Mouse (Mus musculus) megakaryocyte-erythroid progenitor cell, adult 5-6 weeks (primary cell): ENCODE data around the gene Fermt1. TPM values are rescaled to one million over a fixed set of nuclear protein-coding genes. Genes with fewer than 3 reads are reported as not detected.

Experiments used
- ATAC-seq: replicated peaks from 2 replicates; pipeline ENCODE4 v1.8.0; 2016; ENCODE audit warnings: mild to moderate bottlenecking, inconsistent platforms; ENCODE audit not compliant: severe bottlenecking, poor library complexity, low FRiP score, low TSS enrichment
- total RNA-seq, 2 experiments: library from RNA; stranded (forward) in 1 of 2; stranded (reverse) in 1 of 2; fragments of 200-1000, 215-1000 nt in 1 of 2; fragments of >200 nt in 1 of 2; fragmentation: Nextera tagmentation in 1 of 2; gene quantifications; 2 replicates each; pipeline ENCODE4 v1.2.3; 2014 to 2017

Fermt1 gene
- total RNA-seq, 2 experiments from 2014 or later, result not detected

DNA sequence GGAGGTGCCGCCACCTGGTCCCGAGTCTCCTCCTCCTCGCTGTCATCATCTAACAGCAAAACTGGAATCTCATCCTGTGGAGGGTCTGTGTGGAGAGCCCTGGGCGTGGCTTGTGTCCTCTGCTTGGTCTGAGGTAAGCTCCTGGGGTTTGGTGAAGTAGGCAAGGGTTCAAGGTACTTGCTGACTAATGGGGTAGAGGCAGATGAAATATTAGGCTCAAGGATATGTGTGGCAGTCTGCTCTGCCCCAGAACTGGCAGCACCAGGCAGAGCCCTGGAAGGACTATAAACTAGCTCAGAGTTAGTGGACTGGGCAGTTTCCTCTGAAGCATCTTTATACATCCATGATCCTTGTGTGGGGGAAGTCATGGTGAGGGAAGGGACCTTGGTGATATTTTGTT lies 75.4 kb downstream of the Fermt1 start:
- no peak for ATAC-seq

DNA sequence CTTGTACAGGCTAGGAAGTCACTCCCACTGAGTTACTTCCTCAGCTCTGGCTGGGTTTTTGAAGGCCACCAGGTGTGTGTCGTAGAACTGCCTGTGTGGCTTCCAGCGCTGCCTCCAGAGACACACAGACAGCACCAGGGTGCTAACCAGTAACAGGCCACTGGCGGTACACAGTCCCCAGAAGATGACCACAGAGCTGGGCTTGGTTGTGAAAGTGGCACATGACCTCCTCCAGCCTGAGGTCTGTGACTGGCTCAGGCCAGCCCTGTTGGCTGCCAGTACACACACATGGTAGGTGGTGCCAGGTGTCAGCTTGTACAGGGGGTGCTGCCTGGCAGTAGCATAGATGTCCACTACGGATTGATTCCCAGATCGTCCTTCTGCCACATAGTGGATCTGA lies 76.0 kb downstream of the Fermt1 start:
- ATAC-seq, result no peak

DNA sequence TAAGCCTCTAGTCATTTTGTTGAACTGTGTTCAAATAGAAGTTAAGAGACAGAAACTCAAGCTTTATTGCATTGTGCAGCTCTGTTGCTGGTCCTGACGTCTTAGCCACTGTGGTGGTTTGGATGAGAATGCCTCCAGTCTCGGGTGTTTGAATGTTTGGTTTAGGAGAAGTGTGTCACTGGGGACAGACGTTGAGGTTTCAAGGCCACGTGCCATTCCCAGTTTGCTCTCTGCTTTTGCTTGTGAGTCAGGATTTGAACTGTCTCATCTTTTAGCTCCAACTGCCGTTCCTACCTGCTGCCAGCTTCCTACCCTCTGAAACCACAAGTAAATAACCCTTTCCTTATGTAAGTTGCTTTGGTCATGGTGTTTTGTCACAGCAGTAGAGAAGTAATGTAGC lies 78.2 kb downstream of the Fermt1 start:
- no peak for ATAC-seq

DNA sequence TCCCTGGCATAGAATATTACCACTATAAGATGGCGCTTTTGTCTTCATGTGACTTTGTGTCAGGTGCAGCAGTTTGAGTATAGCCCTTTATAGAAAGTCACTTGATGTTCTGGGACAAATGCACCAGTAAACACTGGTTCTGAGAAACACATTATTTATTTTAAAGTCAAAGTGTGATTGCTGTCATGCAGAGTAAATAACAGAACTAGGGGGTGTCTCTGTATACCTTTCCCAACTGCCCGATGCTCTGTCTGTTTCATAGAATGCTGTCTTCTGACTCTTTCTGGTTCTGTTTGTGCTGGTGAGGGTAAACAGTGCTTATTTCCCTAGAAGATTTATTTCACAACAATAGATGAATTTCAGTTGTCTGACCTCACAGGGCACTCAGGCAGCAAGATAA lies 82.4 kb downstream of the Fermt1 start:
- no peak for ATAC-seq

DNA sequence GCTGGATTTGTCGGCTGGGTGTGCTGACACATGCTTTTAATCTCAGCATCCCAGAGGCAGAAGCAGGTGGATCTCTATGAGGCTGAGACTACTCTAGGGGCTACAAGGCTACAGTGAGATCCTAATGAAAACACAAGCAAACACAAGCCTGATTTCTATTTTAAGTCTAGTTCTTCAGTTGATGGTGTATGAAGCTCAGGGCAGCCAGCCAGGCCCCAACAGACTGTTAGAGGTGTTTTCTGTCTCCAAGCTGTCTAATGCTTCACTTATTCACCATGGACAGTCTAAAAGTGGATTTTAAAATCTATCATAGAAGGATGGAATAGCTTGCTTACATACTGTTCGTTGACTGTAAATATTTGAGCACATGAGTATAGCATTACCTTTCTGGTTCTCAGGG lies 84.2 kb downstream of the Fermt1 start:
- no peak for ATAC-seq

DNA sequence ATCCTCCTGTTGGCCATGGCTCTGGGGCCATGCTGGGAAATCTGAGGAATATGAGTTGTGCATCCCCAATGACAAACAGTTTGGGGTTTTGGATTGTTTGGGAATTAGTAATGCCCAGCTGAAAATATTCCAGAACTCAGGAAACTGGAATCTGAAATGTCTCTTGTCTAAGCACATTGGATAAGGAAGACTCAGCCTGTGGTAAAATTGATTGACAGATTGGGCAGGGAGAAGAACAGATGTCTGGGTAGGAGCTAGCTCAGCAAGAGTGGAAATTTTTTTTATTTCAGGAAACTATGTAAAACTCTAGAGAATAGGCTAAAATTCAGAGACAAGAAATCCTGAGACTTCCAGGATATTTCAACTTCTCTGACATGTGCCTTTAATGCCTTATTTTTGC lies 85.3 kb downstream of the Fermt1 start:
- no peak for ATAC-seq

DNA sequence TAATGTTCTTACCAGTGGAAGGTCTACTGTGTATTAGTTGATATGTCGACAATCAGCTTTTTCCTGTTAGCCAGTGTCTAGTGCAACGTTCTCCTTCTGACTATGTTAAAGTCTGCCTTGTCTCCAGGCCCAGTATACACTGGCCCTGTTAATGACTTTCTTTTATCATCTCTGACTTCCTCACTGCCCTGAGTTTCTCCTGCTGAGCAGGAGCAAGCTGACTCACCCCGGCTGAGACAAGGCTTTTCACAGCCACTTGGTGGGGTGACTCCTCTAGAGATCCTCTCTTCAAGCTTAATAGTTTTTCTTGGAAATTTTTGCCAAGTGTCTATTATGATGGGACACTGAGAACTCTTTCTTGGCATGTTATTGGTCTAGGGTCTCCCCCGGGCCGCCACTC lies 89.4 kb downstream of the Fermt1 start:
- ATAC-seq, result no peak

Other genes starting within 250 kb of the Fermt1 start
- gene Chgb, start 164.6 kb downstream of the Fermt1 start, total RNA-seq (2014; fragmentation: Nextera tagmentation), result not detected in 2 replicates
- gene Chgb, start 164.6 kb downstream of the Fermt1 start, total RNA-seq (2017), result 0.28 and 0.53 TPM in 2 replicates
- 45.5 and 56.6 TPM in 2 replicates for gene Trmt6, start 129.9 kb downstream of the Fermt1 start, total RNA-seq (2014; fragmentation: Nextera tagmentation)
- gene Trmt6, start 129.9 kb downstream of the Fermt1 start, total RNA-seq (2017), result 47.5 and 53.4 TPM in 2 replicates
- gene Mcm8, start 129.8 kb downstream of the Fermt1 start, total RNA-seq (2014; fragmentation: Nextera tagmentation), result 16.9 and 19.0 TPM in 2 replicates
- gene Mcm8, start 129.8 kb downstream of the Fermt1 start, total RNA-seq (2017), result 16.6 and 19.0 TPM in 2 replicates
- 26.1 and 28.3 TPM in 2 replicates for gene Crls1, start 99.2 kb downstream of the Fermt1 start, total RNA-seq (2014; fragmentation: Nextera tagmentation)
- 45.2 and 49.1 TPM in 2 replicates for gene Crls1, start 99.2 kb downstream of the Fermt1 start, total RNA-seq (2017)
- not detected in 2 replicates for gene Lrrn4, start 65.0 kb downstream of the Fermt1 start, total RNA-seq (2014; fragmentation: Nextera tagmentation)
- gene Lrrn4, start 65.0 kb downstream of the Fermt1 start, total RNA-seq (2017), result not detected in 2 replicates